Mouse (Mus musculus) myocyte (in vitro differentiated cells): ENCODE measurements around the gene Fam196b. TPM values are rescaled to one million over a fixed set of nuclear protein-coding genes. Genes with fewer than 3 reads are reported as not detected.

Experiments
- H3K27me3 ChIP-seq: one replicate; pipeline ENCODE4 v1.6.1; 2011; ENCODE audit not compliant: control insufficient read depth, insufficient read depth, insufficient read length
- H3K36me3 ChIP-seq: one replicate; pipeline ENCODE4 v1.6.1; 2011; ENCODE audit not compliant: control insufficient read depth, insufficient read depth
- H3K4me2 ChIP-seq: one replicate; pipeline ENCODE4 v1.6.1; 2011; ENCODE audit warnings: low read depth, control low read depth
- H3K4me3 ChIP-seq: one replicate; pipeline ENCODE4 v1.5.1; 2011; ENCODE audit warnings: mild to moderate bottlenecking, control low read depth, moderate library complexity
- H3K79me2 ChIP-seq: one replicate; pipeline ENCODE4 v1.6.1; 2011; ENCODE audit not compliant: control insufficient read depth, insufficient read depth
- H3ac ChIP-seq: one replicate; pipeline ENCODE4 v1.6.1; 2011; ENCODE audit not compliant: control insufficient read depth, insufficient read length
- CEBPB ChIP-seq: IDR thresholded peaks from 2 replicates; pipeline ENCODE4 v1.6.1; 2011; ENCODE audit warnings: mild to moderate bottlenecking, moderate library complexity; ENCODE audit not compliant: poor library complexity, insufficient read depth, severe bottlenecking
- E2F4 ChIP-seq: IDR thresholded peaks from one replicate; pipeline ENCODE4 v1.6.1; 2011; ENCODE audit warnings: mild to moderate bottlenecking, control low read depth, moderate library complexity; ENCODE audit not compliant: insufficient read depth
- MAX ChIP-seq: IDR thresholded peaks from one replicate; pipeline ENCODE4 v1.6.1; 2011; ENCODE audit warnings: low read depth, mild to moderate bottlenecking, control low read depth
- MYOD1 ChIP-seq, 3 experiments: IDR thresholded peaks; one replicate each; pipeline ENCODE4 v1.6.1; 2011; ENCODE audit warnings: control low read depth in 2 of 3, low read depth in 2 of 3, mild to moderate bottlenecking in 2 of 3, moderate library complexity in 1 of 3; ENCODE audit not compliant: insufficient read length in 2 of 3, control insufficient read depth in 1 of 3
- MYOG ChIP-seq, 3 experiments: IDR thresholded peaks; one replicate each; pipeline ENCODE4 v1.6.1; 2011; ENCODE audit warnings: control low read depth in 2 of 3, low read depth in 2 of 3, mild to moderate bottlenecking in 2 of 3; ENCODE audit not compliant: insufficient read length in 2 of 3, control insufficient read depth in 1 of 3, insufficient read depth in 1 of 3
- POLR2A ChIP-seq: IDR thresholded peaks from one replicate; pipeline ENCODE4 v1.6.1; 2011; ENCODE audit warnings: low read depth, mild to moderate bottlenecking, control low read depth, moderate library complexity; ENCODE audit not compliant: insufficient read length
- POLR2AphosphoS2 ChIP-seq: IDR thresholded peaks from one replicate; pipeline ENCODE4 v1.6.1; 2011; ENCODE audit warnings: low read depth, control low read depth; ENCODE audit not compliant: insufficient read length
- REST ChIP-seq: IDR thresholded peaks from one replicate; pipeline ENCODE4 v1.6.1; 2011; ENCODE audit warnings: mild to moderate bottlenecking, control low read depth, moderate library complexity; ENCODE audit not compliant: insufficient read depth, insufficient read length
- SRF ChIP-seq: IDR thresholded peaks from one replicate; pipeline ENCODE4 v1.6.1; 2011; ENCODE audit warnings: low read depth; ENCODE audit not compliant: control insufficient read depth, insufficient read length
- TCF12 ChIP-seq: IDR thresholded peaks from one replicate; pipeline ENCODE4 v1.6.1; 2011; ENCODE audit warnings: mild to moderate bottlenecking, control low read depth; ENCODE audit not compliant: poor library complexity, insufficient read depth, severe bottlenecking
- TCF3 ChIP-seq: IDR thresholded peaks from one replicate; pipeline ENCODE4 v1.6.1; 2011; ENCODE audit warnings: low read depth, control low read depth; ENCODE audit not compliant: insufficient read length
- USF1 ChIP-seq: IDR thresholded peaks from one replicate; pipeline ENCODE4 v1.6.1; 2011; ENCODE audit warnings: low read depth, mild to moderate bottlenecking, control low read depth, moderate library complexity
- polyA plus RNA-seq: library from polyadenylated mRNA; unstranded; fragments of >200 nt; fragmentation: generic; extraction: Trizol; gene quantifications from one replicate; pipeline ENCODE4 v1.2.1, GENCODE M21; 2012; ENCODE audit warnings: missing spikeins

The Fam196b gene
- polyA plus RNA-seq, result not detected

DNA sequence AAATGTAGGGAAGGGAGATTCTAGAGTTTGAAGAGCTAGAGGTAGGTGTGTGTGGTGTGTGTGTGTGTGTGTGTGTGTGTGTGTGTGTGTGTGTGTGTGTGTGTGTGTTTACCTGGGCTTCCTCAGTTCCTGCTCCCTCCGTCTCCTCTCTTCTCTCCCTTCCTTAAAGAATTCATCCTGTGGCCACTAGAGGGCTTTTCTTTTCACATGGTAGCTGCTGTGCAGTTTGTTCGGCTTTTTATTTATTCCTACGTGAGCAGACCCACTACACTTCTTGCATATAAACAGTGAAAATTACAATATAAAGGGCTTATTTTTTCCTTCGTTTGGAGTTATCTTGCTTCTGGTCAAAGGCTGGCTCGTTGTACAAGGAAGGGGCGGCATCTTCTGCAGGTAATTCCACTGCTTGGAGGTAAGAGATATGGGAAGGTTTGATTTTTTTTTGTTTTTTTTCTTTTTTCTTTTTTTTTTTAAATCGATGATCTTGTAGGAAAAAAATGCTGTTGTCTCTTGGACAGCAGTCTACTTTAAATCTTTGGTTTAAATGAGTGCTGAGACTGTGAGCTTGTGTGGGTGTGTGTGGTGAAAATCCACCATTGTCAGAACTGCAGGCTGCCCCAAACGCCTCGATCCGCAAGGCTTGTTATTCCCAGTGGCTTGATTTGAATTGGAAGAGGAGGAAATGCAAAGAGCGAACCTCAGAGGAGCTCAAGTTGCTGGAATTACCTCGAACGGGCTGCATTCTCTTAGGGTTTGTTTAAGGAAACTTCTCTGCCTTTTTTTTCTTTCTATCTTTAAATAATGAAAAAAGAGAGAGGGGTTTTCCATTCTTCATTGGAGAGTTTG, at the start of gene Fam196b:
Gene Fam196b, plus strand, starts transcription at position 289 of the 846 bp plus-strand sequence.
- Histone ChIP-seq H3ac (no peak within 1 kb of the TSS), H3K4me2 (no peak within 1 kb of the TSS), H3K4me3 (no peak within 1 kb of the TSS), H3K79me2 (no peaks in the 10 kb centered on the region), H3K36me3 (no peaks in the 10 kb centered on the region), H3K27me3 (no peaks in the 10 kb centered on the region)
- no peak for TF ChIP-seq MYOG (IDR thresholded peaks at IDR 0.05; ENCODE audit: control insufficient read depth in 1 of 3, insufficient read depth in 1 of 3, insufficient read length in 2 of 3, low read depth in 2 of 3)
- no peak for TF ChIP-seq POLR2A
- TF ChIP-seq MYOD1 (IDR thresholded peaks at IDR 0.05; ENCODE audit: control insufficient read depth in 1 of 3, insufficient read length in 2 of 3, low read depth in 2 of 3), result no peak
- no peak for TF ChIP-seq SRF
- no peak for TF ChIP-seq E2F4

DNA sequence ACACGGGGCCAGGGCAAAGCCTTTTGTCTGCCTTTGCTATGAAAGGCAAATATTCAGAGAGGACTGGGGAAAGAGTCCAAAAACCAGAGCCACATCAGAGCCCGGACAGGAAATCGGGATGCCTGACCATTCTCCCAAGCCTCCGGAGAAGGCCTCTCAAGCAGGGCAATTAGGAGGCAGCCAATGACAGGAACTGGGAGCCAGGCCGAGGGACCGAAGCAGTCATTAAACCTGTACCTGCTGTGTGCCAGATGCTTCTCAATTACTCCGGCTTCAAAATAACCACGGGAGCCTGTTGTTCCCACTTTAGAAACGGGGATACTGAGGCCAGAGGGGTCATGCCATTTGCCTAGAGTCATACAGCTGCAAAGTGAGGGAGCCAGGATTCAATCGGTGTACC, 42.6 kb upstream of the Fam196b start:
- Histone ChIP-seq H3K79me2 (no peaks in the 10 kb centered on the region), H3K27me3 (no peaks in the 10 kb centered on the region), H3K36me3 (no peaks in the 10 kb centered on the region), H3ac (no peak overlapping the region), H3K4me2 (no peak overlapping the region), H3K4me3 (no peak overlapping the region)
- TF ChIP-seq CEBPB (no peak), REST (no peak), SRF (no peak), POLR2AphosphoS2 (no peak), MYOD1 (IDR thresholded peaks at IDR 0.05; ENCODE audit: control insufficient read depth in 1 of 3, insufficient read length in 2 of 3, low read depth in 2 of 3) (no peak), POLR2A (no peak)

DNA sequence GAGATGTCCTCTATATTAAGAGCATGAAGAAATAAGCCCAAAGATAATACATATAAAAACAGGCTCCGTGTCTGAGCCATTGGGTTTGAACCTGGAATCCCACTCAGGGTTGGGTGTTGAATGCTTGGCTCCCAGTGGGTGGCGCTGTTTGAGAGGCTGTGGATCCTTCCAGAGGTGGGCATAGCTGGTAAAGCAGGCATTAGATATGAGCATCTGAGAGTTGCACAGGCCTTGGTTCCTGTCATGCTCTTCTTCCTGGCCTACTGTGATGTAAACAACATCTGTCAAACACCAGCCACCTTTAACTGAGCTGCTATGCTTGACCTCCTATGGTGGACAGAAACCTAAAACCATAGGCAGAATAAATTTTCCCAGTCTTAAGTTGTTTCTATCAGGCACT, 38.7 kb upstream of the Fam196b start:
- Histone ChIP-seq H3K36me3 (no peaks in the 10 kb centered on the region), H3ac (no peak overlapping the region), H3K4me3 (no peak overlapping the region), H3K79me2 (no peaks in the 10 kb centered on the region), H3K27me3 (no peaks in the 10 kb centered on the region), H3K4me2 (no peak overlapping the region)
- TF ChIP-seq E2F4, result no peak
- TF ChIP-seq CEBPB, result no peak
- TF ChIP-seq POLR2AphosphoS2, result no peak
- no peak for TF ChIP-seq MYOD1 (IDR thresholded peaks at IDR 0.05; ENCODE audit: control insufficient read depth in 1 of 3, insufficient read length in 2 of 3, low read depth in 2 of 3)
- TF ChIP-seq MAX, result no peak
- no peak for TF ChIP-seq SRF
- no peak for TF ChIP-seq POLR2A
- TF ChIP-seq REST, result no peak
- no peak for TF ChIP-seq MYOG (IDR thresholded peaks at IDR 0.05; ENCODE audit: control insufficient read depth in 1 of 3, insufficient read depth in 1 of 3, insufficient read length in 2 of 3, low read depth in 2 of 3)
- no peak for TF ChIP-seq TCF12
- TF ChIP-seq TCF3, result no peak
- TF ChIP-seq USF1, result no peak

DNA sequence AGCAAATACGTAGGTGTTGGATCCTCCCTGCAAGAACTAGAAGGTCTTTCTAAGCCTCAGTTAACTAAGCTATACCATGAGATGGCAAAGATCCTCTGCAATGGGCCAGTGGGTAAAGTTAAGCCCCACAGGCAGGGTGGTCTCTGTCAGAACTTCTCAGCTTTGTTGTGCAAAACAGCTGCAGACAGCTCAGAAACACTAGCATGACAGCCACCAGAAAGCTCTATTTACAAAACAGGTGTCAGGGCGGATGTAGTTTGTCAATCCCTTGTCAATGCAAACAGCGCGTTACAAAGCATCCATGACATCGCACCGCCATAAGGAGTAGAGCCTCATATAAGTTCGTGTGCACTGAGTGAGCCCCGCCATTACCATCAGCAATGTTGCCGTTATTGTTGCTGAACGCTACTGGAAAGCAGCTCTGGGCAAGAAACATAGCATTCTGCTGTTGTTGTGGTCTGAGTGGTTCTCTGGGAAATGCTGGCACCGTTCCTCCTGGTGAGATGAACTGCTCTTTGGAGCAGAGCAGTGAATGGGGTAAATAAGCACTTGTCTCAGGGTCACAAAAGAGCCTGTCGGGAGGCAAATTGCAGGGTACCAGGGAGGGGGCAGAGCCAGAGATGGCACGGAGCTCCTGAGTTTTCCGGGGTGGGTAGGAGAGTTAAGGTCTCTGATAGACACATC, 38.1 kb upstream of the Fam196b start:
- Histone ChIP-seq H3ac (no peak overlapping the region), H3K4me3 (no peak overlapping the region), H3K27me3 (no peaks in the 10 kb centered on the region), H3K4me2 (no peak overlapping the region), H3K79me2 (no peaks in the 10 kb centered on the region), H3K36me3 (no peaks in the 10 kb centered on the region)
- no peak for TF ChIP-seq REST
- TF ChIP-seq MAX, result no peak
- TF ChIP-seq POLR2AphosphoS2, result no peak
- no peak for TF ChIP-seq TCF3
- TF ChIP-seq USF1, result no peak
- no peak for TF ChIP-seq MYOG (IDR thresholded peaks at IDR 0.05; ENCODE audit: control insufficient read depth in 1 of 3, insufficient read depth in 1 of 3, insufficient read length in 2 of 3, low read depth in 2 of 3)
- TF ChIP-seq MYOD1 (IDR thresholded peaks at IDR 0.05; ENCODE audit: control insufficient read depth in 1 of 3, insufficient read length in 2 of 3, low read depth in 2 of 3), result no peak
- no peak for TF ChIP-seq CEBPB

DNA sequence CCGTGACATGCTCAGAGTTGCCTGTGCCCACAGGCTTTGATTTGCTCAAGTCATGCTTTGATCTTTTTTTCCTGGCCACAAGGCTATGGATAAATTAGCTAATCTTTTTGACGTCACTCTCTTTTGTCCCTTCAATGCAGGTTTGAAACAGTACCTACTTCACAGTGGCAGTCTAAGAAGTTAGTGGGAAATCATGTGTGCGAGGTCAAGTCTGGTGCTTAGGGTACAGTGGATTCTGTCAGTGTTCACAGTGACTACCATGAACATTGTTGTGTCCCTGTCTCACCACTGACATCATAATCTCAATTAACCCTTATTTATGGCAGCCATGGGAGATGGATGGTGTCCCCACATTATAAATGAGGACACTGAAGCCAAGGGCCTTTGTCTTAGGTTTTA, 37.6 kb upstream of the Fam196b start:
- Histone ChIP-seq H3K4me3 (no peak overlapping the region), H3K4me2 (no peak overlapping the region), H3K79me2 (no peaks in the 10 kb centered on the region), H3ac (no peak overlapping the region), H3K36me3 (no peaks in the 10 kb centered on the region), H3K27me3 (no peaks in the 10 kb centered on the region)
- TF ChIP-seq POLR2A (no peak), REST (no peak)
